Mouse (Mus musculus): ENCODE measurements around the gene Parvb. TPM values are rescaled to one million over a fixed set of nuclear protein-coding genes. Genes with fewer than 3 reads are reported as not detected.
A peak's percentile ranks its signal among the peaks of the same experiment; 100 is the strongest.

Parvb gene
- polyA plus RNA-seq, 3 experiments from 2014 or later = 0.89 to 2.1 TPM; not detected in 1

- no peak for ATAC-seq
Observed at GRCm38 (mm10) chr15:84325736-84326135, 93.9 kb downstream of the Parvb start.

DNA sequence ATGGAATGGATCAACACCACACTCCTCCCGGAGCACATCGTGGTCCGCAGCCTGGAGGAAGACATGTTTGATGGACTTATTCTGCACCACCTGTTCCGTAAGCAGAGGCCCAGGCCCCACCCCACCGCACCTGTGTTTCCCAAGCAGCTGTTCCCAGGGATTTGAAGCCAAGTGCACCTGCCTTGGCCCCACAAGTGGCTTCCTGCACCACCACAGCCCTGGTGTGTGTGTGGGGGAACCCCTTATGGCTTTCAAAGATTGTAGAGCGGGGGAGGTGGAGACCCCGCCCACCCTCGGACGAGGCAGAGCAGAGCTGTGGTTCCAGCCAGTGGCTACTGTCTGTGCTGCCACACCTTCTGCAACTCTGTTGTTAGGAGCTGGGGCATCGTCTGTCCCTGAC lies 97.0 kb downstream of the Parvb start:
- no peak for ATAC-seq

- no peak for ATAC-seq
Observed at GRCm38 (mm10) chr15:84329940-84330339, 98.1 kb downstream of the Parvb start.

DNA sequence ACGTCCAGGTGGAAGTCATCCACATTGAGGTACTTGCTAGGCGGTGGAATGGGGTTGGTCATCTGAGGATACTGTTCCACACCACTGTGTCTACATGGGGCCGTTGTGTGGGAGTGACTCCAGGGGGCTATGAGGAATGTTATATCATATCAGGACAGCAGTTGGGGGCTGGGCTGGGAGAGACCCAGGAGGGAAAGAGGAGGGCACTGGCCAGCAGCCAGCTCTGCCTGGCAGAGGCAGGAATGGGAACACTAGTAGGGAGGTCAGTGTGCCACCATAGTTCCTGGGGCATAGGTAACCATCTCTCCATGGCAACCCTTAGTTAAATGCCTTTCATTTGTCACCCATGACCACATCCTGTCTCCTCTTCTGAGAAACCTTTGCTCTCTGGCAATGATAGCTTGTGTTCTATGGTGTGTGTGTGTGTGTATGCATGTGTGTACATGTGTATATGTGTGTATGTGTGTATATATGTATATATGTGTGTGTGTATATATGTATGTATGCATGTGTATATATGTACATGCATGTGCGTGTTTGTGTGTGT lies 99.3 kb downstream of the Parvb start:
- ATAC-seq = peak; percentile 94

- ATAC-seq = no peak
Observed at GRCm38 (mm10) chr15:84336281-84336817, 104.5 kb downstream of the Parvb start.

DNA sequence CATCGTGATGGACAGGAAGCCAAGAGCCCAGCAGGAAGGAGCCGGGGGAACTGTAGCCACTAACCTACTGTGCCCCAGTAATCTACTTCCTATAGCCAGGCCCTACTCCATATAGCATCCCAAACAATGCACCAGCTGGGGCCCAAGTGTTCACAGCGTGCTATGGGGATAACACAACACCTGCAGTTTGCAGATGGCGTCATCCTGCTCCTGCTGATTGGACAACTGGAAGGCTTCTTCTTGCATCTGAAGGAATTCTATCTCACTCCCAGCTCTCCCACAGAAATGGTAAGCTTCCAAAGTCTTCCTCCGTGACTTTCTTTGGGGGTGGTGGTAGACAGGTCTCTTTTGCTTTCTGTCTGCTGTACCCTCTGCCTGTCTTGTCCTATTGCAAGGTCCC lies 105.8 kb downstream of the Parvb start:
- ATAC-seq = no peak

DNA sequence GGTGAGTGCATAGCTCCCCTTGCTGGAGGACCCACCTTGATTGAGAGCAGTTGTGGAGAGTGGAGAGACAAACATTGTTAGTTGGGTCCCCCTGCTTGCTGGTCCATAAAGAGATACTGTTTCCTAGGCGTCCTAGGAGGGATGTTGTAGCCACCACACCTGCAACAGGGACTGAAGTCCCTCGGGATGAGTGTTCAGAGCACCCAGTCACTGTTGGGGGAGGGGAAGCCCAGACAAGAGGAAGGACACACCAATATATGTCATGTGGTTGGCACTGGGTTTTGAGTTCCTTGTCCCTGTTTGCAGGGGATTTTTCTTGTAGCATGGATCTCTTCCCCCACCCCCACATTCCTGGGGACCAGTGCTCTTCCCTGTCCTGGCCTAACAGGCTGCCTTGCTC lies 109.1 kb downstream of the Parvb start:
- ATAC-seq = no peak

DNA sequence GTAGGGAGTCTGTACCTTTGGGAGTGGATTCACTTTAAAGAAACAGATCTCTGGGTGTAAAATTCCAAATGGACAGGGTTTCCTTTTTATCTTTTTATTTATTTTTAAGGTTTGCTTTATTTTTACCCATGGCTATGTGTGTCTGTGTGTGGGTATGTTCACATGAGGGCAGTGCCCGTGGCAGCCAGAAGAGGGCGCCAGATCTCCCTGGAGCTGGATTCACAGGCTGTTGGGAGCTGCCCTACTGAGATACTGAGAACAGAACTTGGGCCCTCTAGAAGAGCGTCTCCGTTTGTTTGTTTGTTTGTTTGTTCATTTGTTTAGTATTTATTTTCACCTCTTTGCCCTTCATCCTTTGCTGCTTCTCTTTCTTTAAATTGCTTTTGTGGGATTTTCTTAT lies 116.9 kb downstream of the Parvb start:
- ATAC-seq = no peak

DNA sequence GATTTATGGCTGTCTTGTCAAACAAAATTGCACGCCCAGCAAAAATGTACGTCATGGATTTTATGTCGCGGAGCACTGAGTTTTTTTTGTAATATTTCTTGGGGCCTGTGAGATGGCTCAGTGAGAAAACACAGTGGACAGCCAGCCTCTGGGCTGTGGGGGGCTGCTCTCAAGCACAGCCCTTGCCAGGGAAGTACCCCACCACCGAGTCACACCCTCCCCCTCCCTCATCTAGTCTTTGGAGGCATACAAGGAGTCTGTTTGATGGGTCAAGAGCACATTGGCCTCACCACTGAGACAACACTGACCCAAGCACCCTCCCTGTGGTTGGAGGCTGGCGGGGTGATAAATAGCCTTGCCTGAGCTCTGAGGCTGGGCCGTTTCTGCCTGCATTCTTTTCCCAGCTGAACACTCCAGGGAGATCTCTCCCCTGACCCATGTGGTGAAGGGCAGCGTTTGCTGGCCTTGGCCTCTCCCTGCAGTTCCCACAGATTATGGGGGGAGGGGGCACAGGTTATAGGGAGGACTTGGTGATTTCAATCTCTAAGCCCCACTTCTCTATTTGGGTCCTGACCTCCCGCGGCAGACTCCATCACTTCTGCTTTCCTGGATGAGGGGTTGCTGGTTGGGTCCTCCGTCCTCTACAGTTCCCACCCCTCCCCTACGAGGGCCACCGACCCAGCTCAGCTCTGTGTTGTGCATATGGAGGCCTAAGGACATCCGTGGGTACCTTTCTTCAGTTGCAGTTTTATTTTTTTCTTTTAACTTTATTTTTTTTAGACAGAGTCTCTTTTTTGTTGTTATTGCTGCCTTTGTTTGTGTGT lies 118.3 kb downstream of the Parvb start:
- no peak for ATAC-seq

DNA sequence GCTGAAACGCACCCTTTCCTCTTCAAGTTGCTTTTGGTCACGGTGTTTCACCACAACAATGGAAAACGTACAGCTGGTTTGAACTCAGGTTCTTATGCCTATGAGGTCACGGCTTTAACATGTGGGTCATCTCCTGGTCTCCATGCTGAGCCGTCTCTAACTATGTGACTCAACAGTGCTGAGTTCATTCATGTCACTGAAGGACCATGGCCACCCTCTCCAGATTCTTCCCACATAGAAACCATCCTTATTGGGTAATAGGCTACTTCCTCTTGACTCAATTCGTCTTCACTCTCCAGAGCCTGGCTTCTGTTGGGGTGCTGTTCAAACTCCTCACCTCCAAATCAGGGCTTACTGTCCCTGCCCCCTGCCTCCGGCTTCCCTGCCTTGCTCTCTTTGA lies 119.5 kb downstream of the Parvb start:
- no peak for ATAC-seq

- ATAC-seq = no peak
Observed at GRCm38 (mm10) chr15:84351915-84352844, 120.3 kb downstream of the Parvb start.

DNA sequence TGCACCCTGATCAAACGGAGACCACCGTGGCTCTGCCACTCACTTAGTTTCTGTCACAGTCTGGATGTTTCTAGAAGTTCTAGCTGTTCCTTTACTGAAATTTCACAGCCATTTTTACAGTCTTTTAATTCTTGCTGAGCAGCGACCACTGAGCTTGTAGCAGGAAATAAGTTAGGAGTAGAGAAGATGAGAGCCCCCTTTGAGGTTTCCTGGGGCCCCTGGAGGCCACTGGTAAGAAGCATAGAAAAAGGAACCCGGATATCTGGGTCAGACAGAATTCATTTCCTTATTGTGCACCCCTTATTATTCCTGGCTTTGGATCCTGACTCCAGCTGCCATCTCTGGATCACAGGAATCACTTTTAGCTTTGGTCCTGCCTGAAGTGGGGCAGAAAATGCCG lies 123.2 kb downstream of the Parvb start:
- ATAC-seq = no peak

DNA sequence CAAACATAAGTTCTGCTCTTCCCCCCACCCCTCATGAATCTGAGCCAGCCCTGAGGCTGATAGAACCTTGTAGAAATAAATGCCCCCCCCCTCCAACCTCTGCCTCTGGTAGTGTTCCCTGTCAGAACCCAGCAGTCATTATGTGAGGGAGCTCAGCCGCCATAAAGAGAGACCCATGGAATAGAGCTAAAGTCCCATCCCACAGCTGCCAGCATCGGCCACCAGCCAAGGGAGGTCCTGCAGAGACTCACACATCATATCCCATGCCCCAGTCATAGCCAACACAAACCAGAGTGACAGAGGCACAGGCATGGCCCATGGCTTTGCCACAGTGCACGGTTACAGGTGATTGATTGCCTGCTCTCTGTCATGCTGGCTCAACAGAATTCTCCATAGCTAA lies 132.9 kb downstream of the Parvb start:
- no peak for ATAC-seq

Other genes starting within 250 kb of the Parvb start
- not detected for gene Efcab6, start 166.7 kb upstream of the Parvb start, polyA plus RNA-seq (2017; shearing (Covaris generic))
- under 1 TPM in 1 of 3 experiments, not detected in 2; 0.29 TPM for gene Sult4a1, start 126.3 kb upstream of the Parvb start, polyA plus RNA-seq (2017; shearing (Covaris generic))
- gene Pnpla5, start 108.9 kb upstream of the Parvb start, polyA plus RNA-seq (2017; shearing (Covaris generic)) = not detected
- gene Pnpla3, start 64.2 kb upstream of the Parvb start, polyA plus RNA-seq (2017; shearing (Covaris generic)) = under 1 TPM in 1 of 3 experiments, not detected in 2; 0.61 TPM
- gene Samm50, start 39.8 kb upstream of the Parvb start, polyA plus RNA-seq (2017; shearing (Covaris generic)) = 10 to 100 TPM; 31.9 to 49.9 (median 46.9) TPM
- gene Parvg, start 92.0 kb downstream of the Parvb start, polyA plus RNA-seq (2017; shearing (Covaris generic)) = 10 to 100 TPM; 77.7 to 87.6 (median 81.4) TPM
- gene Shisal1, start 215.1 kb downstream of the Parvb start, polyA plus RNA-seq (2017; shearing (Covaris generic)) = not detected

Data from inflammation-experienced regulatory T-cells, adult 6 months (primary cell).